Mouse (Mus musculus): ENCODE results near the gene Tiam1. TPM values are rescaled to one million over a fixed set of nuclear protein-coding genes. Genes with fewer than 3 reads are reported as not detected.

Tiam1 gene
- polyA plus RNA-seq, 1 experiment from 2014 or later, result 24.5 TPM

- no peaks in the 10 kb centered on the region for H3K36me3 ChIP-seq (ENCODE audit: control insufficient read depth, insufficient read depth, low read length)
- H3K9me3 ChIP-seq (ENCODE audit: control insufficient read depth, low read length), result no peaks in the 10 kb centered on the region
- no peaks in the 10 kb centered on the region for H3K27me3 ChIP-seq (ENCODE audit: control insufficient read depth, insufficient read depth, low read length)
- no peak for ATAC-seq (ENCODE audit: low FRiP score, low TSS enrichment)
- no peak overlapping the region for H3K4me2 ChIP-seq (replicated peaks; ENCODE audit: low read depth, low read length)
- no peak overlapping the region for H3K27ac ChIP-seq (ENCODE audit: low read depth, low read length)
- H3K9ac ChIP-seq (ENCODE audit: low read depth, low read length), result no peak overlapping the region
- peaks cover 19% of the 10 kb centered on the region for H3K4me1 ChIP-seq (ENCODE audit: control insufficient read depth, insufficient read depth, low read length)
- 74% methylated on average over 10 of the region's 10 CpGs for WGBS
- no peak overlapping the region for H3K4me3 ChIP-seq (ENCODE audit: low read length)
Observed at GRCm38 (mm10) chr16:90140571-90140970, 3.0 kb downstream of the Tiam1 start.

DNA sequence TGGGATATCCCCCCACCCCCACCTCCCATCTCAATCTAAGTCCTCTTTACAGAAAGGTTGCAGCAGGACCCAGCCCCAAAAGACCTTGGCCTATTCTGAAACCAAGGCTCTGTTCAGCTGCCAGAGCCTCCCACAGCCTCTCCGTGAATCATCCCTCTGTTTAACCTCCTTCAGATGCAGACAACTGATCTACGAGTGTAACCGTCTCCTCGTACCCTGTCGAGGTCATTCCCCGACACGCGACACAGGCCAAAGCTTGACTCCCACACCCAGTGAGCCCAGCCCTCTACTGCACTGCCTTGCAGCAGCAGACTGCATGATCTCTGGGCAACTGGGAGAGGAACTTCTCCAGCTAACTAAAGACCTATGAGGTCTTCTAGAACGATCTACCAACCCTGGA, 3.9 kb downstream of the Tiam1 start:
- peak; percentile 3; the same call in 1 of the 2 replicates for ATAC-seq (ENCODE audit: low FRiP score, low TSS enrichment)
- no peak overlapping the region; the same call in 1 of the 2 replicates for H3K4me2 ChIP-seq (replicated peaks; ENCODE audit: low read depth, low read length)
- H3K27ac ChIP-seq (ENCODE audit: low read depth, low read length), result no peak overlapping the region
- peaks cover 15% of the 10 kb centered on the region for H3K4me1 ChIP-seq (ENCODE audit: control insufficient read depth, insufficient read depth, low read length)
- no peaks in the 10 kb centered on the region for H3K9me3 ChIP-seq (ENCODE audit: control insufficient read depth, low read length)
- no peak overlapping the region for H3K4me3 ChIP-seq (ENCODE audit: low read length)
- no peaks in the 10 kb centered on the region for H3K27me3 ChIP-seq (ENCODE audit: control insufficient read depth, insufficient read depth, low read length)
- H3K9ac ChIP-seq (ENCODE audit: low read depth, low read length), result no peak overlapping the region; the same call in 1 of the 2 replicates
- WGBS, result 19% methylated on average over 9 of the region's 9 CpGs
- no peaks in the 10 kb centered on the region for H3K36me3 ChIP-seq (ENCODE audit: control insufficient read depth, insufficient read depth, low read length)

- Histone ChIP-seq H3K4me3 (ENCODE audit: low read length) (no peak overlapping the region), H3K4me2 (replicated peaks; ENCODE audit: low read depth, low read length) (no peak overlapping the region), H3K27me3 (ENCODE audit: control insufficient read depth, insufficient read depth, low read length) (no peaks in the 10 kb centered on the region), H3K9ac (ENCODE audit: low read depth, low read length) (no peak overlapping the region), H3K4me1 (ENCODE audit: control insufficient read depth, insufficient read depth, low read length) (peaks cover 11% of the 10 kb centered on the region), H3K9me3 (ENCODE audit: control insufficient read depth, low read length) (no peaks in the 10 kb centered on the region), H3K27ac (ENCODE audit: low read depth, low read length) (no peak overlapping the region), H3K36me3 (ENCODE audit: control insufficient read depth, insufficient read depth, low read length) (no peaks in the 10 kb centered on the region)
- 67% methylated on average over 12 of the region's 12 CpGs for WGBS
- ATAC-seq (ENCODE audit: low FRiP score, low TSS enrichment), result no peak
Observed at GRCm38 (mm10) chr16:90138151-90138550, 5.4 kb downstream of the Tiam1 start.

- WGBS, result 96% methylated on average over 20 of the region's 23 CpGs
- Histone ChIP-seq H3K9me3 (ENCODE audit: control insufficient read depth, low read length) (no peaks in the 10 kb centered on the region), H3K4me2 (replicated peaks; ENCODE audit: low read depth, low read length) (no peak overlapping the region), H3K4me1 (ENCODE audit: control insufficient read depth, insufficient read depth, low read length) (peaks cover 11% of the 10 kb centered on the region), H3K4me3 (ENCODE audit: low read length) (no peak overlapping the region), H3K9ac (ENCODE audit: low read depth, low read length) (no peak overlapping the region), H3K27me3 (ENCODE audit: control insufficient read depth, insufficient read depth, low read length) (no peaks in the 10 kb centered on the region), H3K27ac (ENCODE audit: low read depth, low read length) (no peak overlapping the region), H3K36me3 (ENCODE audit: control insufficient read depth, insufficient read depth, low read length) (no peaks in the 10 kb centered on the region)
- ATAC-seq (ENCODE audit: low FRiP score, low TSS enrichment), result no peak
Observed at GRCm38 (mm10) chr16:90137175-90137574, 6.4 kb downstream of the Tiam1 start.

DNA sequence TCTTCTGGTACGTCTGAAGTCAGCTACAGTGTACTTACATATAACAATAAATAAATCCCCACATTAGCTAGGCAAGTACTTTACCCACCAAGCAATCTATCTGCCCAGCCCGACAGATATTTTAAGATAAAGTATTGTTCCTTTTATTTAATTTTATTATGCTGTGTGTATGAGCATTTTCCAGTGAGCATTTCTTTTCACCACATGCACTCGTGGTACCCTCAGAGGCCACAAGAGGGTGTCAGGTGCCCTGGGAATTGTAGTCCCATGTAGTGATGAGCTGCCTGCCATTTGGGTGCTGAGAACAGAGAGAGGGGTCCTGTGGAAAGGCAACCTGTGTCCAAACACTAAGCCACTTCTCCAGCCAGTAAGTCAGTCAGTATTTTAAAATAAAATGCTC, 8.0 kb downstream of the Tiam1 start:
- H3K27ac ChIP-seq (ENCODE audit: low read depth, low read length), result no peak overlapping the region
- no peaks in the 10 kb centered on the region for H3K9me3 ChIP-seq (ENCODE audit: control insufficient read depth, low read length)
- no peaks in the 10 kb centered on the region for H3K27me3 ChIP-seq (ENCODE audit: control insufficient read depth, insufficient read depth, low read length)
- no peak for ATAC-seq (ENCODE audit: low FRiP score, low TSS enrichment)
- no peak overlapping the region for H3K4me2 ChIP-seq (replicated peaks; ENCODE audit: low read depth, low read length)
- no peak overlapping the region for H3K9ac ChIP-seq (ENCODE audit: low read depth, low read length)
- H3K4me3 ChIP-seq (ENCODE audit: low read length), result no peak overlapping the region
- WGBS, result 94% methylated on average over 3 of the region's 3 CpGs
- H3K36me3 ChIP-seq (ENCODE audit: control insufficient read depth, insufficient read depth, low read length), result no peaks in the 10 kb centered on the region
- H3K4me1 ChIP-seq (ENCODE audit: control insufficient read depth, insufficient read depth, low read length), result peaks cover 7% of the 10 kb centered on the region

DNA sequence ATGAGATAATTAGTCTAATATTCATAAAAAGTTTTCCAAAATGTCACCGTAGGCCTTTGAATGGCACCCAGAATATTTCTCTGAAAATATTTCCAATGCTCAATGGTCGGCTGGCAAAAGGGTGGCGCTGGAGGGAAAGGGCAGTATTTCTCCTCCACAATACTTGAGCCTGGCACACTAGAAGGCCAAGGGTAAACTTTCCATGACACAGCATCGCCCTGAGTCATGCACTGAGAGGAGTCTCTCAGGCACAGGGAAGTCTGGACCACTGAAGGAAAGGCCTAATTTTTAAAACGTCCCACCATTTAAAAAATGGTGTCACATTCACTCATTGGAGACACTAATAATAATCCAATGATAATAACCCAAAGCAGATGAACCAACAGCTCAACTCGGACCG, 9.2 kb downstream of the Tiam1 start:
- no peak for ATAC-seq (ENCODE audit: low FRiP score, low TSS enrichment)
- H3K9ac ChIP-seq (ENCODE audit: low read depth, low read length), result no peak overlapping the region

GRCm38 (mm10) chr16:90132816-90133215, 10.8 kb downstream of the Tiam1 start:
- ATAC-seq (ENCODE audit: low FRiP score, low TSS enrichment), result no peak
- no peaks in the 10 kb centered on the region for H3K27me3 ChIP-seq (ENCODE audit: control insufficient read depth, insufficient read depth, low read length)
- H3K4me2 ChIP-seq (replicated peaks; ENCODE audit: low read depth, low read length), result no peak overlapping the region
- 62% methylated on average over 7 of the region's 7 CpGs for WGBS
- H3K27ac ChIP-seq (ENCODE audit: low read depth, low read length), result no peak overlapping the region
- H3K36me3 ChIP-seq (ENCODE audit: control insufficient read depth, insufficient read depth, low read length), result no peaks in the 10 kb centered on the region
- H3K9ac ChIP-seq (ENCODE audit: low read depth, low read length), result no peak overlapping the region
- no peaks in the 10 kb centered on the region for H3K9me3 ChIP-seq (ENCODE audit: control insufficient read depth, low read length)
- no peak overlapping the region for H3K4me3 ChIP-seq (ENCODE audit: low read length)
- 0 out of 2 replicates have a peak, but pooled peaks cover 7% of the 10 kb centered on the region for H3K4me1 ChIP-seq (ENCODE audit: control insufficient read depth, insufficient read depth, low read length)

More for the DNA sequence above, 9.2 kb downstream of the Tiam1 start:
- Histone ChIP-seq H3K27ac (ENCODE audit: low read depth, low read length) (no peak overlapping the region), H3K9me3 (ENCODE audit: control insufficient read depth, low read length) (no peaks in the 10 kb centered on the region), H3K4me3 (ENCODE audit: low read length) (no peak overlapping the region), H3K4me2 (replicated peaks; ENCODE audit: low read depth, low read length) (no peak overlapping the region), H3K27me3 (ENCODE audit: control insufficient read depth, insufficient read depth, low read length) (no peaks in the 10 kb centered on the region), H3K4me1 (ENCODE audit: control insufficient read depth, insufficient read depth, low read length) (no peaks in the 10 kb centered on the region; the same call in none of the 2 replicates), H3K36me3 (ENCODE audit: control insufficient read depth, insufficient read depth, low read length) (no peaks in the 10 kb centered on the region)
- 83% methylated on average over 6 of the region's 7 CpGs for WGBS

DNA sequence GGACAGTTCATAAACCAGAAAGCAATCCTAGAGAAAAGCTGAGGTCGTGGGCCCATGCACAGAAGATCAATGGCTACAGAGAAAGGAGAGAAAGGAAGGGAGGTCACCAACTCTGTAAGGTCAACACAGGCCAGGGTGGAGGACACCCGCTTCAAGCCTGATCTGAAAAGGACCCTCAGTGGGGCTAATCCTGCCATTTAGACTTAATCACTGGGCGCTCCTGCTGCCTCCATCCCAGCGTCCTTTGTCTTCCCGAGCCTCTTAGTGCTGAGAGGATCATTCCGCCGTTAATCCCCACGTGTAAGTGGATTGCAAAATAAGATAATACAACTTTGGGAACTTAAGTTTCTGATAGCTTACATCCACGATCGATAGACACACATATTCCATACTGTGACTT, 11.2 kb downstream of the Tiam1 start:
- 0 out of 2 replicates have a peak, but pooled peaks cover 7% of the 10 kb centered on the region for H3K4me1 ChIP-seq (ENCODE audit: control insufficient read depth, insufficient read depth, low read length)
- no peak overlapping the region for H3K4me2 ChIP-seq (replicated peaks; ENCODE audit: low read depth, low read length)

DNA sequence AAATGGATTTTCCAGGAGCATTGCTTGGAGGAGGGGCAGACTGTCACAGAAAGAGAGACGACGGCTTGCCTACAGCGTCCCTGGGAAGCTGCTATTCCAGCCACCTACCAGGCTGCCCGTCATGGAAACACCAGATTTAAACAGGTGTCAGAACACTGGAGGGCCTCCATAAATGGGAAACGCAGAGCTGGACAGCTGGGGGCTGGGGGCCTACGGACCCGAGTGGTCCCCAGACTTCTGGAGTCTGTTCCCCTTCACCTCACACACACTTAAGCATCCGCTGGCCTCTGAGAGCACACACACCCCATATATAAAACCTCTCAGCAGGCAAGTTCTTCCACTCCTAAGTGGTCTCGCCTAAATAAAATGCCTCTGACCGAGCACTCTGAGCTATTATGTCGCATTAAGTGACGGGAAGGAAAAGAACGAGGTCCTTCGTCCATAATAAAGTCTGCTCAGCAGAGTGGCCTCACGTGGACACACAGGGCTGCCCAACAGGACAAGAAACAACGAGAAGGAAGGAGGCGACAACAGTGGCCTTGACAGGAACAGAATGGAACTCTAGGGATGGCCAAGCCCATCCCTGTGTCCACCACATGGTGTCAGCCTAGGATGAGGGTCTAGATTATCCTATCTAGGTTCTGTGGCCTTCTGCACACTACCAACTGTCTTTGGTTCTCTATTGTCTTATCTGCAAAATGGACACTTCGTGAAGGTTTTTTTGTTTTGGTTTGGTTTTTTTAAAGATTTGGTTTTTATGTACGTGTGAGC, 14.6 kb downstream of the Tiam1 start:
- H3K9ac ChIP-seq (ENCODE audit: low read depth, low read length), result no peak overlapping the region
- peaks cover 14% of the 10 kb centered on the region; the same call in 1 of the 2 replicates for H3K4me1 ChIP-seq (ENCODE audit: control insufficient read depth, insufficient read depth, low read length)
- 41% methylated on average over 19 of the region's 19 CpGs for whole genome bisulfite sequencing
- H3K27me3 ChIP-seq (ENCODE audit: control insufficient read depth, insufficient read depth, low read length), result no peaks in the 10 kb centered on the region
- H3K27ac ChIP-seq (ENCODE audit: low read depth, low read length), result no peak overlapping the region
- H3K36me3 ChIP-seq (ENCODE audit: control insufficient read depth, insufficient read depth, low read length), result no peaks in the 10 kb centered on the region
- H3K4me2 ChIP-seq (replicated peaks; ENCODE audit: low read depth, low read length), result no peak overlapping the region
- no peak for ATAC-seq (ENCODE audit: low FRiP score, low TSS enrichment)
- no peaks in the 10 kb centered on the region for H3K9me3 ChIP-seq (ENCODE audit: control insufficient read depth, low read length)
- no peak overlapping the region for H3K4me3 ChIP-seq (ENCODE audit: low read length)

More for the DNA sequence above, 11.2 kb downstream of the Tiam1 start:
- H3K27ac ChIP-seq (ENCODE audit: low read depth, low read length), result no peak overlapping the region
- no peaks in the 10 kb centered on the region for H3K36me3 ChIP-seq (ENCODE audit: control insufficient read depth, insufficient read depth, low read length)
- no peak for ATAC-seq (ENCODE audit: low FRiP score, low TSS enrichment)
- no peak overlapping the region for H3K9ac ChIP-seq (ENCODE audit: low read depth, low read length)
- H3K4me3 ChIP-seq (ENCODE audit: low read length), result no peak overlapping the region
- no peaks in the 10 kb centered on the region for H3K27me3 ChIP-seq (ENCODE audit: control insufficient read depth, insufficient read depth, low read length)
- WGBS, result 39% methylated on average over 10 of the region's 10 CpGs
- no peaks in the 10 kb centered on the region for H3K9me3 ChIP-seq (ENCODE audit: control insufficient read depth, low read length)

All from kidney, embryonic 14.5 days (tissue).